Mouse (Mus musculus) stomach, embryonic 15.5 days (tissue): ENCODE data around the gene 1700113H08Rik. TPM values are rescaled to one million over a fixed set of nuclear protein-coding genes. Genes with fewer than 3 reads are reported as not detected.

Source experiments
- ATAC-seq: fragments of 200-750 bp; cut with Nextera tagmentation; 2 replicates; pipeline ENCODE4 v1.8.0; 2017; ENCODE audit warnings: low read depth, moderate number of reproducible peaks, moderate TSS enrichment; ENCODE audit not compliant: insufficient read depth, low FRiP score
- H3K27ac ChIP-seq: fragments of 300-500 bp; sonication (generic); 2 replicates; pipeline ENCODE4 v1.5.1; 2015; ENCODE audit warnings: mild to moderate bottlenecking, inconsistent platforms
- H3K27me3 ChIP-seq: fragments of 300-500 bp; sonication (generic); replicated peaks from 2 replicates; pipeline ENCODE4 v1.6.1; 2015; ENCODE audit warnings: inconsistent platforms
- H3K36me3 ChIP-seq: fragments of 300-500 bp; sonication (generic); 2 replicates; pipeline ENCODE4 v1.6.1; 2015; ENCODE audit warnings: inconsistent platforms
- H3K4me1 ChIP-seq: fragments of 300-500 bp; sonication (generic); 2 replicates; pipeline ENCODE4 v1.6.1; 2015; ENCODE audit warnings: inconsistent platforms
- H3K4me2 ChIP-seq: fragments of 300-500 bp; sonication (generic); 2 replicates; pipeline ENCODE4 v1.6.1; 2015; ENCODE audit warnings: mild to moderate bottlenecking, inconsistent platforms
- H3K4me3 ChIP-seq: fragments of 300-500 bp; sonication (generic); replicated peaks from 2 replicates; pipeline ENCODE4 v1.5.1; 2015; ENCODE audit warnings: inconsistent platforms
- H3K9ac ChIP-seq: fragments of 300-500 bp; sonication (generic); 2 replicates; pipeline ENCODE4 v1.6.1; 2015; ENCODE audit warnings: inconsistent platforms
- H3K9me3 ChIP-seq: fragments of 300-500 bp; sonication (generic); 2 replicates; pipeline ENCODE4 v1.6.1; 2016; ENCODE audit warnings: inconsistent platforms
- WGBS: fragments of 180-500 bp; shearing (Covaris S2); methylation state at CpG from one replicate; pipeline ENCODE4 v1.1.7; 2015; 5-methylcytosine and 5-hydroxymethylcytosine counted together
- polyA plus RNA-seq: library from polyadenylated mRNA; unstranded; fragments of >200 nt; fragmentation: Nextera tagmentation; extraction: Ambion mirVana; gene quantifications from 2 replicates; pipeline ENCODE4 v1.2.1, GENCODE M21; 2015

Gene 1700113H08Rik
- polyA plus RNA-seq, 1 experiment from 2014 or later: 0.14 TPM

GRCm38 (mm10) chr10:87239332-87240008 is 181.6 kb downstream of the 1700113H08Rik start:
- no peaks in the 10 kb centered on the region for H3K4me1 ChIP-seq
- H3K27ac ChIP-seq: no peak overlapping the region
- WGBS: 74% methylated on average over 9 of the region's 9 CpGs
- H3K4me2 ChIP-seq: no peak overlapping the region
- H3K27me3 ChIP-seq: no peaks in the 10 kb centered on the region
- no peaks in the 10 kb centered on the region for H3K36me3 ChIP-seq
- H3K9ac ChIP-seq: no peak overlapping the region
- ATAC-seq: no peak
- no peak overlapping the region for H3K4me3 ChIP-seq
- H3K9me3 ChIP-seq: no peaks in the 10 kb centered on the region

GRCm38 (mm10) chr10:87271724-87272123 is 213.9 kb downstream of the 1700113H08Rik start:
- Histone ChIP-seq H3K4me2 (no peak overlapping the region), H3K27me3 (no peaks in the 10 kb centered on the region), H3K9me3 (no peaks in the 10 kb centered on the region), H3K4me1 (no peaks in the 10 kb centered on the region), H3K27ac (no peak overlapping the region), H3K9ac (no peak overlapping the region), H3K36me3 (no peaks in the 10 kb centered on the region), H3K4me3 (no peak overlapping the region)
- ATAC-seq: peak; percentile 73
- 49% methylated on average over 3 of the region's 3 CpGs for WGBS

DNA sequence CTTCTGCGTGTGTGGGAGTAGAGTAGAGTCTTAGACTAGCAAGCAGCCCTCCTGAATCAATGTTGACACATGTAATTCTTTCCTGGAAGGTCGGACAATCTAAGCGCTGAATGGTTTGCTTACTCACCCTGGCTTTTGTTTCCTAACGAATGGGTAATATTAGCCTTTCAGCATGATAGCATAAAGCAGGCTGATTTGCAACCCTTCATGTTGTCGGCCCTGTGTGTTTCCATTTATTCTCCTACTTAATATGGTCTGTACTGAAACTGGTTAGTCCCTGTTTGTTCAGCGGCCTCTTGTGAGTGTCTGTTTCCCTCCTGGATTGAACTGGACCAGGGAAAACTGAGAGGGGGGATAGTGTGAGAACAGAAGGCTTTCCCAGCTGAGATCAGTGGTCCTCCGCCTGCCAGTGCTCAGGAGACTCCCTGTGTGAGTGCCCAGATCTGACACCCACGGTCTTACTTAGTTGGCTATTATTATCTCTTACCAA is 214.3 kb downstream of the 1700113H08Rik start:
- Histone ChIP-seq H3K4me3 (no peak overlapping the region), H3K27ac (peak overlapping the region; percentile 33; the same call in 1 of the 2 replicates), H3K27me3 (no peaks in the 10 kb centered on the region), H3K4me1 (no peaks in the 10 kb centered on the region), H3K9ac (no peak overlapping the region), H3K9me3 (no peaks in the 10 kb centered on the region), H3K4me2 (no peak overlapping the region), H3K36me3 (no peaks in the 10 kb centered on the region)
- peak; percentile 85 for ATAC-seq
- WGBS: 53% methylated on average over 8 of the region's 8 CpGs

DNA sequence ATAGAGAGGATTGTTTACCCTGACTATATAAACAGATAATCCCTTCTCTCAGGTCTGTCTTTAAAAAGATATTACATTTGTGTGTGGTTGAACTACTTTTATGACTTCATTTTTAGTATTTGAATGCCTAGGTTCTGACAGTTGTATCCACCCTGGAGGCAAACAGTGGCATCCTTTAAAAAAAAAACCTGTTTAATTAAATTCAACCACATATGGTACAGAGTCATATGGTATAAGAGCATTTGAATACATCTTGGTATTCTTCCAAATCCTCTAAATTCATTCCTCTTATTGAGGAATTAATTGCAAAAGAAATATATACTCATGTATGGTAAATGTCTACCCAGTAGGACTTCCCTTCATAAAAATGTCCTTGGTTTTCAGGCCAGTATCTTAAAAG is 217.2 kb downstream of the 1700113H08Rik start:
- Histone ChIP-seq H3K27ac (no peak overlapping the region), H3K4me2 (no peak overlapping the region), H3K4me3 (no peak overlapping the region), H3K4me1 (no peaks in the 10 kb centered on the region), H3K27me3 (no peaks in the 10 kb centered on the region), H3K9ac (no peak overlapping the region), H3K36me3 (no peaks in the 10 kb centered on the region), H3K9me3 (no peaks in the 10 kb centered on the region)
- ATAC-seq: no peak

Other genes starting within 250 kb of the 1700113H08Rik start
- gene Stab2, start 50.0 kb upstream of the 1700113H08Rik start, polyA plus RNA-seq: 3.3 and 5.0 TPM in 2 replicates